Mouse (Mus musculus): ENCODE measurements around the gene Golm1. TPM values are rescaled to one million over a fixed set of nuclear protein-coding genes. Genes with fewer than 3 reads are reported as not detected.
"Not testable (repeated sequence)": the region's sequence is repeated elsewhere in the genome, so short reads cannot be mapped to it uniquely, and the experiment has no call there.

The Golm1 gene
- polyA plus RNA-seq, 1 experiment = 6.6 TPM

DNA sequence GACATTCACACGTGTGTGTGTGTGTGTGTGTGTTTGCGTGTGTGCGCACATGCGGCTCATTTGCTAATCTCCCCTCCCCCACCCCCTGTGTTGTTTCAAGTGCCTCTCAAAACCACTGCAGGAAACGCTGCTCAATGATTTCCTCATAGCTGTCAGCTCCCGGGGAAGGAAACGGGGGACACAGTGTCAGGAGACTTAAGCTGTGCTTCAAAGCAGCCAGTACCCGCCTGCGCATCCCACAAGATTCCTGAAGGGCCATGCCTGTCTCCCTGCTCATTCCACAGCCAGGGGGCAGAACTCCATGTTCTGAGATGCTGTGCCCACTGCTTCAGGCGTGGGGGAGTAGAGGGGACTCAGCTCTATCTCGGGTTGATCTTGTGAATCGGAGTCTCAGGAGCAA is 29.0 kb upstream of the Golm1 start:
- 0 out of 2 replicates have a peak overlapping the region, but pooled peaks have one; percentile 4 for H3K4me3 ChIP-seq (ENCODE audit: extremely low read depth, insufficient read depth, insufficient read length)
- TF ChIP-seq CTCF (IDR thresholded peaks at IDR 0.05; ENCODE audit: extremely low read depth, insufficient read depth, insufficient read length, insufficient replicate concordance) = no peak
- no peak for TF ChIP-seq POLR2A (IDR thresholded peaks at IDR 0.05; ENCODE audit: low read depth, low read length)
- no peak overlapping the region for H3K27ac ChIP-seq (ENCODE audit: insufficient read depth, low read length)
- peaks cover 8% of the 10 kb centered on the region; the same call in 1 of the 2 replicates for H3K4me1 ChIP-seq (ENCODE audit: control insufficient read depth, insufficient read depth, insufficient read length)
- WGBS = 9% methylated on average over 12 of the region's 12 CpGs
- H3K27me3 ChIP-seq (ENCODE audit: control insufficient read depth, insufficient read depth, low read length) = no peaks in the 10 kb centered on the region
- H3K36me3 ChIP-seq (ENCODE audit: control insufficient read depth, insufficient read depth, low read length) = no peaks in the 10 kb centered on the region
- peak in 1 of 2 experiments; percentile 35 for DNase-seq (ENCODE audit: low read depth in 1 of 2, low spot score in 2 of 2)

DNA sequence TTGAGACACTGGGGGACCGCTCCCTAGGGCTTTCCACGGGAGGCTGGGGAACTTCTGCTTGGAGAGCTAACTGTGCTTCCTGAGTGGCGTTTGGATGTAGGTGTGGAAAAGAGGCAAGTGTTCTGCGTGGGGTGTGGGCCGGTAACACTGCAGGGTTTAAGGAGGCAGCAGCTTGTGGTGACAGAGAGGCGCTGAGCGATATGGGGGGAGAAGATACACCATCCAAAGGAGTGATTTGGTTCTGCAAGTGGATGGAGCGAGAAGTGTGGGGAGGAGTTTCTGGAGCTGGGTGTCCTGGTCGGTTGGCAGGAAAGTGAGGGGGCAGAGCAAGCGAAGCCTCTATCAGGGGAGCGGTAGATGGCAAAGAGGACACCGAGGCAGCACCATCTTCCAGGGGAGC is 27.9 kb upstream of the Golm1 start:
- H3K36me3 ChIP-seq (ENCODE audit: control insufficient read depth, insufficient read depth, low read length) = no peaks in the 10 kb centered on the region
- H3K4me3 ChIP-seq (ENCODE audit: extremely low read depth, insufficient read depth, insufficient read length) = no peak overlapping the region
- peaks cover 8% of the 10 kb centered on the region; the same call in 1 of the 2 replicates for H3K4me1 ChIP-seq (ENCODE audit: control insufficient read depth, insufficient read depth, insufficient read length)
- no peak for TF ChIP-seq CTCF (IDR thresholded peaks at IDR 0.05; ENCODE audit: extremely low read depth, insufficient read depth, insufficient read length, insufficient replicate concordance)
- no peak for TF ChIP-seq POLR2A (IDR thresholded peaks at IDR 0.05; ENCODE audit: low read depth, low read length)
- no peak for DNase-seq (ENCODE audit: low read depth in 1 of 2, low spot score in 2 of 2)
- no peaks in the 10 kb centered on the region for H3K27me3 ChIP-seq (ENCODE audit: control insufficient read depth, insufficient read depth, low read length)
- WGBS = 82% methylated on average over 12 of the region's 12 CpGs
- H3K27ac ChIP-seq (ENCODE audit: insufficient read depth, low read length) = no peak overlapping the region

DNA sequence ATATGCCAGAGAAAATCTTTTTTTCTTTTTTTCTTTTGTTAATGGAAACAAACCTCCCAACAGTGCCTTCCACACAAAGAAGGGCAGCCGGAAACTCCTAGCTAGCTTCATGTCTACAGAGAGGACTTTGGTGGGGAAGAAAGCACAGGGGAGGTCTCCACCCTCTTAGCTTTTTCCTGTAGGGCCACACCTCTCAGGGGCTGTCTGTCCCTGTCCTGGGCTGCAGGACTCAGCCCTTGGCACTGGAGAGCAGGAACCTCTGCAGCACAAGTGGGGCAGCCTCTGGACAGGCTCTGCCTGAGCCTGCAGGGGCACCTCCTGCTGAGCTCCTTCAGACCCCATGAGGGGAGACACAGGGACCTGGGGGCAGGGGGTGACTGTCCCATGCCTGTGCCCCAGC is 24.5 kb upstream of the Golm1 start:
- WGBS = 74% methylated on average over 1 of the region's 1 CpGs
- not testable (repeated sequence) for DNase-seq (ENCODE audit: low read depth in 1 of 2, low spot score in 2 of 2); H3K27me3 ChIP-seq (ENCODE audit: control insufficient read depth, insufficient read depth, low read length); H3K27ac ChIP-seq (ENCODE audit: insufficient read depth, low read length); H3K4me3 ChIP-seq (ENCODE audit: extremely low read depth, insufficient read depth, insufficient read length); H3K4me1 ChIP-seq (ENCODE audit: control insufficient read depth, insufficient read depth, insufficient read length); H3K36me3 ChIP-seq (ENCODE audit: control insufficient read depth, insufficient read depth, low read length)

DNA sequence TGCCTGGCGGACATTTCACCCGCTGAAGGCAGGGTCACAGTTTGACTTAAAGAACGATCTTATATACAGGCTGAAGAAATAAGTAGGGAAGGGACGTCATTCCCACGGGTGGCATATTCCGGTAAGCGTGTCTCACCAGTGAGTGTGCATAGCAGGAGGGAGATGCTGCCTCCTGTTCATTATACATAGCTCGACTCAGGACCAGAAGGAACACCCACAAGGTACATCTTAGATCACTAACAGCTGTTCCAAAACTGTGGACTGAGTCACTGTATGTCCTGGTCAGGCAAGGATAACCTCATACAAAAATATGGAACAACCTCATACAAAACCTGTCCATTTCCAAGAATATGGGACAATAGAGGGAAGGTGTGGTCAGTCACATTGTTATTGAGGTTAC is 23.5 kb upstream of the Golm1 start:
- no peak overlapping the region for H3K4me3 ChIP-seq (ENCODE audit: extremely low read depth, insufficient read depth, insufficient read length)
- no peaks in the 10 kb centered on the region for H3K27me3 ChIP-seq (ENCODE audit: control insufficient read depth, insufficient read depth, low read length)
- peaks cover under 1% of the 10 kb centered on the region; the same call in 1 of the 2 replicates for H3K4me1 ChIP-seq (ENCODE audit: control insufficient read depth, insufficient read depth, insufficient read length)
- TF ChIP-seq POLR2A (IDR thresholded peaks at IDR 0.05; ENCODE audit: low read depth, low read length) = no peak
- TF ChIP-seq CTCF (IDR thresholded peaks at IDR 0.05; ENCODE audit: extremely low read depth, insufficient read depth, insufficient read length, insufficient replicate concordance) = no peak
- no peak overlapping the region for H3K27ac ChIP-seq (ENCODE audit: insufficient read depth, low read length)
- WGBS = 93% methylated on average over 8 of the region's 8 CpGs
- DNase-seq (ENCODE audit: low read depth in 1 of 2, low spot score in 2 of 2) = no peak
- H3K36me3 ChIP-seq (ENCODE audit: control insufficient read depth, insufficient read depth, low read length) = no peaks in the 10 kb centered on the region

DNA sequence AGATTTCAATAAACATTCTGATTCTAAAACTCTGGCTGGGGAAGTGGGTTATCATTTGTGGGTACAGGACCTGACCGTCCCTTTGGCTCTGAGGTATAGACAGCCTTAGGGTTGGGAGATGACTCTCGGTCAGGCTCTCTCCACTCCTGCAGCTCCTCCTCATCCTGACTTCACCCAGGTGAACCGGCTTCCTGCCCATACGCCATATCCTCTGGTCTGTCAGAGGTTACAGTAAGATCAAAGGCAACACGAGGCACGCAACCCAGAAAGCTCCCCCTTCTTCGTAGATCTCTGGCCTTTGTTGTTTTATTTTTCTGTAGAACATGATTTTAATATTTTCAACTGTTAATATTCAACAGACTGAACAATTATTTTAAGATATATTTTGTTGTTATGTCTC is 20.2 kb upstream of the Golm1 start:
- Histone ChIP-seq H3K4me1 (ENCODE audit: control insufficient read depth, insufficient read depth, insufficient read length) (no peaks in the 10 kb centered on the region), H3K27me3 (ENCODE audit: control insufficient read depth, insufficient read depth, low read length) (no peaks in the 10 kb centered on the region), H3K27ac (ENCODE audit: insufficient read depth, low read length) (no peak overlapping the region), H3K4me3 (ENCODE audit: extremely low read depth, insufficient read depth, insufficient read length) (no peak overlapping the region), H3K36me3 (ENCODE audit: control insufficient read depth, insufficient read depth, low read length) (no peaks in the 10 kb centered on the region)
- TF ChIP-seq CTCF (IDR thresholded peaks at IDR 0.05; ENCODE audit: extremely low read depth, insufficient read depth, insufficient read length, insufficient replicate concordance) = no peak
- no peak for TF ChIP-seq POLR2A (IDR thresholded peaks at IDR 0.05; ENCODE audit: low read depth, low read length)
- 79% methylated on average over 7 of the region's 7 CpGs for WGBS
- no peak for DNase-seq (ENCODE audit: low read depth in 1 of 2, low spot score in 2 of 2)

DNA sequence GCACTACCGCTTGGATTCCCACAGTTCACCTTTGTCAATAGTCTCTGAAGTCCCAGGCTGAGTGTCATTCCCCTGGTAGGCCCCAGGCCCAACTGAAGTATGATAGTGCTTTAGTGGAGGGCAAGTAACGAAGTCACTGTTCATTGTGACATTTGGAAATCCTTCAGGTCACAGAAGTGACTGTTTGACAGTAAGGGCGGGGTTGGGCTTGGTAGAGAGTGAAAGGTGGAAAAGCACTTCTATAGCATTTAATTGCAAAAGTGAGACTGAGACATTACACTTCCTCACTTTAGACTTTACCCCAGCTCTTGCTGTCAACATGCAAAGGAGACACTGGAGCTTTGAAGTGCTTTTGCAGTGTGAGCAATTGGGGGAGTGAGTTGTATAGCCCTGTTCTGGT is 18.4 kb upstream of the Golm1 start, which contains the start of gene 4921517D22Rik:
TSS of gene 4921517D22Rik (minus strand) at position 101 of the 400 bp plus-strand sequence.
- Histone ChIP-seq H3K4me1 (ENCODE audit: control insufficient read depth, insufficient read depth, insufficient read length) (no peaks in the 10 kb centered on the region), H3K27ac (ENCODE audit: insufficient read depth, low read length) (no peak within 1 kb of the TSS), H3K27me3 (ENCODE audit: control insufficient read depth, insufficient read depth, low read length) (no peaks in the 10 kb centered on the region), H3K36me3 (ENCODE audit: control insufficient read depth, insufficient read depth, low read length) (no peaks in the 10 kb centered on the region), H3K4me3 (ENCODE audit: extremely low read depth, insufficient read depth, insufficient read length) (no peak within 1 kb of the TSS)
- 92% methylated on average over 3 of the region's 3 CpGs for WGBS
- no peak for TF ChIP-seq POLR2A (IDR thresholded peaks at IDR 0.05; ENCODE audit: low read depth, low read length)
- no peak for TF ChIP-seq CTCF (IDR thresholded peaks at IDR 0.05; ENCODE audit: extremely low read depth, insufficient read depth, insufficient read length, insufficient replicate concordance)
- no peak for DNase-seq (ENCODE audit: low read depth in 1 of 2, low spot score in 2 of 2)

DNA sequence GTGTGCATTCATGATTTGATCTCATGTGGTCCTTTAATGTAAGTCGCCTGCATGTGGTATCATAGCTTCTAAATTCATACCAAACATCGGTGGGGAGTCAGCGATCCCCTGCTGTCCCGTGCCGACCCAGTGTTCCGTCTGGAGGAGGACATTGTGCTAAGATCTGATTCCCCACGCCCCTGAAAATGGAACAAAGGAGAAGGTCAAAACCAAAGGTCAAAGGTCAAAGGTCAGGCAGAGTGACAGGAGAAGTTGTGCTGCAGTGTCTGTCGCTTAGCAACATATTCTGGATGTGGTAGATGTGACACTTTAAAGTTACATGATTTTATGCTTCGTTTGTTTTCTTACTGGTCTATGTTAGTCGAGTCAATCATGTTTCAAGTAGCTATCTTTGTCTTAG is 15.9 kb upstream of the Golm1 start:
- Histone ChIP-seq H3K27ac (ENCODE audit: insufficient read depth, low read length) (no peak overlapping the region), H3K36me3 (ENCODE audit: control insufficient read depth, insufficient read depth, low read length) (no peaks in the 10 kb centered on the region), H3K4me3 (ENCODE audit: extremely low read depth, insufficient read depth, insufficient read length) (no peak overlapping the region), H3K4me1 (ENCODE audit: control insufficient read depth, insufficient read depth, insufficient read length) (no peaks in the 10 kb centered on the region), H3K27me3 (ENCODE audit: control insufficient read depth, insufficient read depth, low read length) (no peaks in the 10 kb centered on the region)
- WGBS = 89% methylated on average over 10 of the region's 10 CpGs
- no peak for DNase-seq (ENCODE audit: low read depth in 1 of 2, low spot score in 2 of 2)
- TF ChIP-seq POLR2A (IDR thresholded peaks at IDR 0.05; ENCODE audit: low read depth, low read length) = no peak
- TF ChIP-seq CTCF (IDR thresholded peaks at IDR 0.05; ENCODE audit: extremely low read depth, insufficient read depth, insufficient read length, insufficient replicate concordance) = no peak

All from spleen, adult 2 months (tissue).